Comparison of ENCODE assay signal across 12 mouse cellular contexts in genomic region chr10:70132714-70133113, GRCm38 (mm10). TPM values are rescaled to one million over a fixed set of nuclear protein-coding genes. Genes with fewer than 3 reads are reported as not detected.
A peak's percentile ranks its signal among the peaks of the same experiment; 100 is the strongest.
DNase-seq lines count a peak whose midpoint lies in the region; ATAC-seq and TF ChIP-seq lines count a peak whose summit lies in the region.
"Had no signal": no experiment of that assay in that cellular context is flagged by ENCODE, and none has a peak within 500 bp of the region (broad histone marks: within the 10 kb centered on the region; RNA-seq: fewer than 3 reads in every experiment).

No protein-coding gene starts in this region.

- no peak for TF ChIP-seq CTCF in lung, postnatal 0 days (IDR thresholded peaks at IDR 0.05)

- peaks cover 60% of the 10 kb centered on the region for H3K4me1 ChIP-seq in heart, embryonic 11.5 days (ENCODE audit: control insufficient read depth, insufficient read depth, low read length)
- peaks cover 15% of the 10 kb centered on the region; the same call in 1 of the 2 replicates for H3K4me1 ChIP-seq in lung, postnatal 0 days (ENCODE audit: insufficient read depth, low read depth, low read length)
- H3K4me1 ChIP-seq in liver, embryonic 15.5 days (replicated peaks) = peaks cover 79% of the 10 kb centered on the region
- 0 out of 2 replicates have a peak, but pooled peaks cover 12% of the 10 kb centered on the region for H3K4me1 ChIP-seq in forebrain, embryonic 13.5 days

- no peak for TF ChIP-seq EP300 in lung, postnatal 0 days (IDR thresholded peaks at IDR 0.05)

- H3K4me3 ChIP-seq in heart, embryonic 11.5 days (ENCODE audit: low read depth, low read length) = no peak overlapping the region
- no peak overlapping the region for H3K4me3 ChIP-seq in lung, postnatal 0 days (ENCODE audit: low read depth, low read length)
- H3K4me3 ChIP-seq in liver, embryonic 15.5 days (replicated peaks) = no peak overlapping the region
- H3K4me3 ChIP-seq in forebrain, embryonic 13.5 days = no peak overlapping the region
- H3K4me3 ChIP-seq: embryonic facial prominence, embryonic 13.5 days had no signal

- DNase-seq in heart, postnatal 14 days = no peak
- no peak for DNase-seq in lung, postnatal 0 days (ENCODE audit: low spot score)
- DNase-seq in lung, postnatal 36 days = no peak
- no peak for DNase-seq in cerebellum, adult 9-11 months
- no peak for DNase-seq in gastrocnemius, postnatal 36 days
- DNase-seq: cerebellum, postnatal 36 days; kidney, adult 18-20 months; lung, adult 2 months had no signal

- H3K9me3 ChIP-seq in heart, embryonic 11.5 days (replicated peaks; ENCODE audit: control insufficient read depth, low read length) = no peaks in the 10 kb centered on the region
- no peaks in the 10 kb centered on the region for H3K9me3 ChIP-seq in lung, postnatal 0 days (ENCODE audit: low read length)
- no peaks in the 10 kb centered on the region for H3K9me3 ChIP-seq in liver, embryonic 15.5 days (replicated peaks)
- H3K9me3 ChIP-seq in forebrain, embryonic 13.5 days (replicated peaks) = no peaks in the 10 kb centered on the region
- H3K9me3 ChIP-seq: embryonic facial prominence, embryonic 13.5 days had no signal

- no peaks in the 10 kb centered on the region for H3K36me3 ChIP-seq in heart, embryonic 11.5 days (ENCODE audit: control insufficient read depth, insufficient read depth, low read length)
- no peaks in the 10 kb centered on the region for H3K36me3 ChIP-seq in lung, postnatal 0 days (ENCODE audit: insufficient read depth, low read length)
- no peaks in the 10 kb centered on the region; the same call in 1 of the 2 replicates for H3K36me3 ChIP-seq in liver, embryonic 15.5 days (replicated peaks)
- H3K36me3 ChIP-seq in forebrain, embryonic 13.5 days (ENCODE audit: poor library complexity, severe bottlenecking) = no peaks in the 10 kb centered on the region
- H3K36me3 ChIP-seq: embryonic facial prominence, embryonic 13.5 days had no signal

- H3K27me3 ChIP-seq in heart, embryonic 11.5 days (ENCODE audit: control insufficient read depth, insufficient read depth, low read length) = no peaks in the 10 kb centered on the region
- H3K27me3 ChIP-seq in lung, postnatal 0 days (replicated peaks; ENCODE audit: insufficient read depth, low read length) = no peaks in the 10 kb centered on the region
- H3K27me3 ChIP-seq in liver, embryonic 15.5 days = no peaks in the 10 kb centered on the region
- H3K27me3 ChIP-seq in forebrain, embryonic 13.5 days = no peaks in the 10 kb centered on the region
- H3K27me3 ChIP-seq: embryonic facial prominence, embryonic 13.5 days had no signal

- intact Hi-C loops in heart, postnatal 14 days (cut with DNase I) = loop anchor here (5.0 kb wide), 1 partner anchor 35 kb away; the partner anchor contains the start of gene Ccdc6
- intact Hi-C loops in gastrocnemius, postnatal 36 days (cut with DNase I) = loop anchor here (5.0 kb wide), 1 partner anchor 35 kb away; the partner anchor contains the start of gene Ccdc6

- H3K27ac ChIP-seq in heart, embryonic 11.5 days (ENCODE audit: low read depth, low read length) = peak overlapping the region; percentile 92
- H3K27ac ChIP-seq in lung, postnatal 0 days (ENCODE audit: low read length) = 0 out of 2 replicates have a peak overlapping the region, but pooled peaks have one; percentile 3
- H3K27ac ChIP-seq in liver, embryonic 15.5 days (replicated peaks) = peak overlapping the region; percentile 75
- no peak overlapping the region for H3K27ac ChIP-seq in forebrain, embryonic 13.5 days
- H3K27ac ChIP-seq: embryonic facial prominence, embryonic 13.5 days had no signal

- 40% methylated on average over 6 of the region's 6 CpGs for WGBS in heart, embryonic 11.5 days (ENCODE audit: insufficient replicate concordance)
- WGBS in lung, postnatal 0 days = 38% methylated on average over 6 of the region's 6 CpGs
- WGBS in liver, embryonic 15.5 days (ENCODE audit: insufficient replicate concordance) = 50% methylated on average over 6 of the region's 6 CpGs
- WGBS in forebrain, embryonic 13.5 days = 89% methylated on average over 6 of the region's 6 CpGs

- H3K9ac ChIP-seq in heart, embryonic 11.5 days (ENCODE audit: low read depth, low read length) = peak overlapping the region; percentile 17
- no peak overlapping the region for H3K9ac ChIP-seq in lung, postnatal 0 days (replicated peaks; ENCODE audit: low read depth)
- H3K9ac ChIP-seq in liver, embryonic 15.5 days = no peak overlapping the region; the same call in 1 of the 2 replicates
- H3K9ac ChIP-seq in forebrain, embryonic 13.5 days = no peak overlapping the region
- H3K9ac ChIP-seq: embryonic facial prominence, embryonic 13.5 days had no signal

- no peak for ATAC-seq in heart, embryonic 11.5 days (replicated peaks; ENCODE audit: insufficient number of reproducible peaks, low FRiP score, low TSS enrichment)
- ATAC-seq in lung, postnatal 0 days = no peak
- 0 out of 2 replicates have a peak, but pooled peaks have one; percentile 1 for ATAC-seq in liver, embryonic 15.5 days (ENCODE audit: insufficient read depth)
- no peak for ATAC-seq in forebrain, embryonic 13.5 days

- peak overlapping the region; percentile 40 for H3K4me2 ChIP-seq in heart, embryonic 11.5 days
- H3K4me2 ChIP-seq in lung, postnatal 0 days (replicated peaks; ENCODE audit: low read depth, low read length) = no peak overlapping the region
- peak overlapping the region; percentile 45 for H3K4me2 ChIP-seq in liver, embryonic 15.5 days
- no peak overlapping the region for H3K4me2 ChIP-seq in forebrain, embryonic 13.5 days
- H3K4me2 ChIP-seq: embryonic facial prominence, embryonic 13.5 days had no signal

RNA-seq across cellular contexts. Expression of gene Ccdc6, which starts 35.8 kb away (rescaled TPM):
- polyA plus RNA-seq in heart, embryonic 11.5 days (2014; fragmentation: Nextera tagmentation; extraction: Ambion mirVana) = 18.5 and 23.0 TPM in 2 replicates
- total RNA-seq in heart, postnatal 14 days (2021) = 10 to 100 TPM; 31.0 to 31.4 TPM
- polyA plus RNA-seq in lung, postnatal 0 days (2015; fragmentation: Nextera tagmentation; extraction: Ambion mirVana) = 10.7 and 11.3 TPM in 2 replicates
- polyA plus RNA-seq in liver, embryonic 15.5 days (2015; fragmentation: Nextera tagmentation; extraction: Ambion mirVana) = 7.0 and 7.5 TPM in 2 replicates
- 15.9 and 17.1 TPM in 2 replicates for polyA plus RNA-seq in forebrain, embryonic 13.5 days (2015; fragmentation: Nextera tagmentation; extraction: Ambion mirVana)
- 100 to 1,000 TPM; 100 to 121 TPM for total RNA-seq in gastrocnemius, postnatal 36 days (2021)

Comparison
In these comparisons a context has a peak if more than half of its experiments do, and no peak if none do; other contexts are left out.
1. H3K4me2 ChIP-seq: peak in heart, embryonic 11.5 days (single experiment) and liver, embryonic 15.5 days (single experiment); none in lung, postnatal 0 days (single experiment) and forebrain, embryonic 13.5 days (single experiment).